Mouse (Mus musculus) olfactory bulb, adult 2 months (tissue): Measurements from ENCODE around the gene Tnfaip2.

Source experiments
- CTCF ChIP-seq: fragments of 200-500 bp; IDR thresholded peaks from 2 replicates; pipeline ENCODE4 v1.5.1; 2012; ENCODE audit warnings: low read depth, mild to moderate bottlenecking, low read length, moderate library complexity; ENCODE audit not compliant: insufficient read depth
- POLR2A ChIP-seq: fragments of 200-500 bp; IDR thresholded peaks from 2 replicates; pipeline ENCODE4 v1.6.1; 2012; ENCODE audit warnings: mild to moderate bottlenecking, low read depth, low read length, moderate library complexity; ENCODE audit not compliant: insufficient read depth

GRCm38 (mm10) chr12:111411631-111412355, 30.5 kb upstream of the Tnfaip2 start:
- TF ChIP-seq POLR2A (no peak), CTCF (no peak)
